Mouse (Mus musculus) lung, postnatal 25 days (tissue): ENCODE data around the gene Bmpr1b.
A peak's percentile ranks its signal among the peaks of the same experiment; 100 is the strongest.

Experiments
- DNase-seq: peaks from one replicate; pipeline ENCODE4 v3.0.0; 2022; ENCODE audit warnings: low spot score

The Bmpr1b gene

DNA sequence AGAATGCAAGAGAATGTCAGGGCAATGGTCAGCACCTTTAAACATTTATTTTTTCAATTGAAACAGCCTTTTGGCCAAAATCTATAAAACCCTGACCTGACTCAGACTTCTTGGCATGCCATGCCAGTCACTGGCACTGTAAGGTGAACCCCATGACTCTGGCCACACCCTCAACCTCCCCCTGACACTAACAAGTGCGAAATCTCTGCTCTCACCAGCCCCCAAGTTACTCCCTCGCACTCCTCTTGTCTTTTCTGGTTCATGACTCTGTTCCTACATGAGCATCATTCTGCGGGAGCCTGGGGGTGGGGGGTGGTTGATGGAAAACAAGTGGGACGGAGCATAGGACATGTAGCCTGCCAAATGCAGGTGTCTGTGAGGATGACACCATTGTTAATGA lies 135.1 kb downstream of the Bmpr1b start:
- DNase-seq, result no peak

DNA sequence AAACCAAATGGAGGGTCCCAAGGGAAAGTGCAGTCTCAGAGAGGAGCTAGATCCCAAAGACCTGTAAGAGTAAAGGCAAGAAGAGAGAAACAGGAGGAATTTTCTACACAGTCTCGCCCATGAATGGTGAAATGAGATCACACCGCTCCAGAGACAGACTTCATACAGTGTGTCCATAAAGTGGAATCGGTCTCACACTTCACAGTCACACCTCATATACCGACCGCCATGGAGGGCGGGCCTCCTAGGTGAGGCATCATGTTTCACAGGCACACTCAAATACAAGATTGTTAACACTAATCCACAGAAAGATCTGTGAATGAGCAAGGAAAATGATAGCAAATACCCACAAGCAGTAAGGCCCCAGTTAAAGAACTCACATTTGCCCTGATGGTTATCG lies 149.5 kb downstream of the Bmpr1b start:
- DNase-seq, result no peak

DNA sequence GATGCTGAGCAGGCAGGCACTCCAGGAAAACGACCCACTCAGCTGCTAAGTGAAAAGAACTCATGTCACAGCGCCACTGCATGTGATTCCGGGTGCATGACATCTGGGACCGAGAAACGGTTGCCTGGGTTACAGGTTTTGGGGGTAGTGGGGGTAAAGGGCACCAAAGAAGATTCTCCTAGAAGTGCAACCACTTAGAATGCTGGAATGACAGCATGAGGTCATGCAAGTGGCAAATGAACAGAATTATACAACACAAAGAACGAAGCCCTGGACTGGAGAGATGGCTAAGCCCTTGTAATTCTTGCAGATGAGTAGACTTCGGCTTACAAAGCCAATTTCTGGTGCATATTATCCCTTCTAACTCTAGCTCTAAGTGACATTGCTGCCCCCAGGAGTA lies 184.7 kb downstream of the Bmpr1b start:
- DNase-seq, result no peak

DNA sequence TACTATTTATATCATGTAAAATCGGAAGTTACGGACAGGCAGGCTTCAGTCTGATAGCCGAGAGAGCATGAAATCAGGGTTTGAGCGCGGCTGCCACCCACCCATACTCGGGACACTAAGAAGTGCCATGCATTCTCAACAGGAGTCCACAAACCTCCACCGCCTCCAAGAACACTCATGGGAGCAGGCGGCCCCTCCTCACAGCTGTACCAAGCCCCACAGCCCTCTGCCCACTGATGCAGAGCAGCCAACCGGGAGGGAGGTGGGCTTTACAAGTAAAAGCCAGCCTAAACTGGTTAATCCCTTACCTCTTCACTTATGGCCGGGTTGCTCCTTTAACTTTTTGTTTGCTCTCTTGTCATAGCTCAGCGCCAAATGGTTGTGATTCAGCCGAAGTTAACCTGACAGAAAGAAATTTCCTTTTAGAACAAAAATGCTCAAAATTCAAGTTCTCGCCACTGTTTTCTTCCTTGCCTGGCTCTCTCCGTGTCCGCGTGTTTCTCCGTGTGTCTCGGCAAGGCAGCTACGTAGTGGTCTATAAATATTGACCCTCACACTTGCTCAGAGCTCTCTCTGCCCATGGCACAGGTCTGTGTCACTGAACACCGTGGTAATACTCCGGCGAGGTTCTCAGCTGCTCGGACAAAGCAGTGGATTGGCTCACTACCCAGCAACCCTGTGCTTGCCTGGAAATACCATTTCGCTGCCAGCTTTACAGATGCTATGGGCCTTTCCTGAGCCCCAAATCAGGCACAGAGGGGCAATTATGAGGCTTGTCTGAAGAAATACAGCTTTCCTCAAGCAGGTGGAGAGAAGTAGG lies 187.4 kb downstream of the Bmpr1b start:
- DNase-seq, result no peak

DNA sequence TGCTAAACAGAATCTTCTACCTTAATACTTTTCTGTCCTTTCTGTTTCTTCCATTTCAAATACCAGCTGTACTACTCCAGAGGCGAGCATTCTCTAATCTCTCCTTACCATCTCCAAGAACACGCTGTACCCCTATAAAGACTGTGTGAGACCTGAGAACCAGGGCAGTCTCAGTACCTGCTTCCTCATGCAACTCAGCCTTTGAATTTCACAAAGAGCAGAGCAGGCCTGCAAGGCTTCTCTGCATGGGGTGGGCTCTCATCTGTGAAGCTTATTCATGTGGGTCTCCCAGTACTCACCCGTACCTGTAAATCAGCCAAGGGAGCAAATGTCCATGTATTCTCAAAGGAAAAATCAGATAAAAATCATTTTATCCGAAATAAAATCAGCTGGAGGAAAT lies 203.0 kb downstream of the Bmpr1b start:
- DNase-seq, result no peak

DNA sequence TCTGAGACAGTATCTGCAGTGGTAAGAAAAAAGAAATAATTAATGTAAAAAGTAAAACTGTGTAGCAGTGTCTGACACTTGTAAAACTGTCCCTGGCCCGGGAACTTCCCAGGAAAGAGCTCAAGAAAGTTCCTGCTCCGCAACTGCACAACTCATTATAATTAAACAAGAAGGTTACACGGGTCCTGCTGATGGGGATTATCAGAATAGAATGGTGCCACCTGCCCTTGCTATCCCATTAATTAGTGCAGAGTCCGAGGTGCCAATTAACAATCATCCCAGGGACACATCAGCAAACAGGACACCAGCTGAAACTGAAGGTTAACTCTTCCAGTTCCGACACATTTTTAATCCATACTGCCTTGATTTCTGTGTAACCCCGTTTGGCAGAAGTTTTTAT lies 216.3 kb downstream of the Bmpr1b start:
- DNase-seq, result no peak

DNA sequence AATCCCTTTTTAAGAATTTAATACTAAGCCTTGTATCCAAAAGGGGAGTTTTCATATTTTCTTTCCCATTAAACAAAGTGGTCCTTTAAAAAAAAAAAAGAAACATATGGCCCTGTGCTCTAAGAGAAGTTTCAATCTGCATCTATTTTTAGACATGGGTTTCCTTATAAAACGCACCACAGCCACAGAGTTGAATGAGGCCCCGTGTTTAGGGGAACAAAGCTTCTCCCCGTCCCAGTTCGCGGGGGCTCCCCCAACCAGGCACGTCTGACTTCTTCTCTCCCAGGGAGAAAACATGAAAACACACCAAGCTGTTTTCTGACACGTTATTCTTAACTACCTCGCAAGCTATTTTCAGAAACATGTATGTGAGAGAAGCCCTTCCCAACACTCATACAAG lies 218.6 kb downstream of the Bmpr1b start:
- no peak for DNase-seq

DNA sequence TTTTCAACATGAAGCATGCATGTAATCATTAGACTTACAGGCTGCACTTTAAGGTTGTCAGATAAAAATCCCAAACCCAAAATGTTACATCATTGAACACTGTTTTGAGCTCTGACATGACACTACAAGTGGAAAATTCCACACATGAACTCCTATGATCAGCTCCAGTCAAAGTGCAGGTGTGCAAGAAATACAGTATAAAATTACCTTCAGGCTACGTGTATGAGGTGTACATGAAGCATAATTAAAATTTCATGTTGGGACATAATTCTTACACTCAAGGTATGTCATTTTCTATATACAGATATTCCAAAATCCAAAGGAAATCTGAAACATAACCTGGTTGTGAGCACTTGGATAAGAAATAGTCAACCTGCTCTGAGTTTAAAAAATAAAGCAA lies 220.7 kb downstream of the Bmpr1b start:
- no peak for DNase-seq

DNA sequence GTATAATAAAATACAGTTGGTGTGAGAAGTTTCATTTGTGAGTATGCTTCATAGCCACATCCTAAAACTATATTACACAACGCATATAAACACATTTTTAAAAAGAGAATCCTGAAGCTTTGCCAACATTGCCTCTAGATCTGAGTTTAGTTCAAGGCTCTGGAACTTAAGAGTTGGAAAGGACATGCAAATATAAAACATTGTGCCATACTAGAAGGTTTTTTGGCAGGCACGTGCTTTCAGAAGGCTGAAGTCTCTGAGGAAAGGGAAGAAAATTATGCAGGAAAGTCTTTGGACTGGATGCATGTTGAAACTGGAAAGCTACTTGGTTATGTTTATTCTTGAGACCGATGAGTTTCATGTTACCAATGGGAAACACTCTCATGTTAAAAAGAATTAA lies 221.1 kb downstream of the Bmpr1b start:
- no peak for DNase-seq

DNA sequence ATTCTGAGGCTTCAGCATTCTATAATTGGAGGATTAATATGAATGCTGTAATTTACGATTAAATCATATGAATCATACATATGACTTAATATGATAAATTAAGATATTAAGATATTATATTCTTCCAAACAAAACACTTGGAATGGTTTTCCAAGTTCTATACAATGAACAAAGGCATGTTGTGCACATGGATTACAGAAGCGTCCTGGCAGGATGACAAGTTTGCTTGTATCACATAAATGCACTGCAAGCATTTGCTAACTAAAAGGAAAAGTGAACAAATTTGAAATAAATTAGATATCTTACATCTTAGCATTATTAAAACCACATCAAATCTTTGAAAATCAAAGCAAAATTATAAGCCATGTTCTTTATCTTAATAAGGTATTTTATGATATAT lies 222.4 kb downstream of the Bmpr1b start:
- no peak for DNase-seq

DNA sequence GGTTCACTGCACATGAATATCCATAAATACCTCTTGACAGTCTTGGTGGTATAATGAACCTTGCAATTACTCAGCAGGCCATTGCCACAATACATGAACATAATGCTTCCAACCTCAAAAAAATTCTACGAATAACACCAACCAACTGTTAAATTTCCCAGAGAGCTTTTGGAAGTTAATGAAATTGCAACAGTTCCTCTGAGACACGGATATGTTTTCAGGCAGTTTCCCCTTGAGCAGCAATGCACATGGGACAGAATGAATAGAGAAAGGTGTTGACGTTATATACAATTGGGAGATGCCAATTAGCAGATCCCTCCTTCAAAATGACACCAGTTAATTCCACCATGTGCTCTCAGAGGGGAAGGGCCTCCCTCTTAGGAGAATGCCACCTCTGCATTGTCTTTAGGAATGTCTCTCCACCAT lies 225.9 kb downstream of the Bmpr1b start:
- no peak for DNase-seq

DNA sequence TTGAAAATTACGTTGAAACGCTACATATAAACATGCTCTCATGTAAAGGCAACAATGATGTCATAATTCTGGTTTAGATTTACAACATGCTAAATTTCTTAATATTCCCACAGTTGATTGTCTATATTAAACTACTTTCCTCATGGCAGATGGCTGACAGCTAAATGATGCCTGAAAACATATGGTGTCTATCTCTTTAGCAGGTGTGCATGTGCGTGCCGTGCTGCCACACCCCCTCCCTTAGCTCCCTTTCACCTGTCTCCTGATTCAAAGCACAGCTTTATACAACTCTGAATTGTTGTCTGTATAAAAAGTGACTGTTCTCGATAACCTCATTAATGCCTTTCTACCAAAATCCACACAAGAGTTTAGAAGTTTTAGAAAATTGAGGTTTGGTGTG lies 229.0 kb downstream of the Bmpr1b start:
- DNase-seq, result no peak

DNA sequence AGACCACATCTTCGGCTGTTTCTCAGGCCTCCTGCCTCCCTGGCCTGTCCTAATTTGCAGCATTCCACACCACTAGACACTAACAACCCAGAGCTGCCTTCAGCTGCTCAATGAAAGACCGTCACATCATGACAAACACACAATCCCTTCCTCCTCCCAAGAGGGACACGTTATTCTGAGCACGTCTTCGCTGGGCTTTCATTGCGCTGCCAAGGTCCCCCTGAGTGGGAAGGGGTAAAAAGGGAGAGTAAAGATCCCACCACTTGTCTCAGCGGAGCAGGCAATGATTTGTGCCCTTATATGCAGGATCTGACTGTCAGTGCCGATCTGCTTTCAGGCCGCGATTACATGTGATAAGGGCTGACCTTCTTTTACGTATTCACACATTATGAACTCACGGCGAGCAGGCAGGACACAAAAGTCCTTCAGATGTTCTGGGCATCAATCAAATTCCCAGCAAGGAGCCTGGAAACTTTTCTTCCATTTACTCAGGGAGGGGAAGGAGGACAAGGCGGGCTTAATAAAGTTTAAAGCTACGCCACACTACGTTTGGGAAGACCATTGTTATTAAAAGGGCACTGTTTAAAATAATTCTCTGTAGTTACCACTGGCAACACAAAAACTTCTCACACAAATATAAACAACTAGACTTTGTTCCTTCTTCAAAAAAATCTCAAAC lies 232.5 kb downstream of the Bmpr1b start:
- DNase-seq, result no peak

DNA sequence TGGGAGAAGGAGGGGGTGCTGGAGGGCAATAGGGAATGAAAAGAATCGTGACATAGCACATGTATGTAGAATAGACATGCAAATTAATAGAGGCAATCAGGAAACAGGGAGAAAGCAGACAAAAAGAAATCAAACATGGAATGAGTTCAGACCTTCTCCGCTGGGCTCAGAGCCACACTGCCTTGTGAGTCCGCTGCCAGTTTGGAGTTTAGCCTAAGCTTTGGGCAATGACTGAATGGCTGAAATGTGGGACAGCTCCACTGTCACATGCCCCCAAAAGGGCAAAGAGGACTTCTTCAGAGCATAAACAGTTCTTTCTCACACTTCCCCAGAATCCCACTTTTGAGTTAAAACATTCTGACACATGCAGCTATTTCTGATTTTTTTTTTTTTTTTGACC lies 236.3 kb downstream of the Bmpr1b start:
- DNase-seq, result peak; percentile 33

DNA sequence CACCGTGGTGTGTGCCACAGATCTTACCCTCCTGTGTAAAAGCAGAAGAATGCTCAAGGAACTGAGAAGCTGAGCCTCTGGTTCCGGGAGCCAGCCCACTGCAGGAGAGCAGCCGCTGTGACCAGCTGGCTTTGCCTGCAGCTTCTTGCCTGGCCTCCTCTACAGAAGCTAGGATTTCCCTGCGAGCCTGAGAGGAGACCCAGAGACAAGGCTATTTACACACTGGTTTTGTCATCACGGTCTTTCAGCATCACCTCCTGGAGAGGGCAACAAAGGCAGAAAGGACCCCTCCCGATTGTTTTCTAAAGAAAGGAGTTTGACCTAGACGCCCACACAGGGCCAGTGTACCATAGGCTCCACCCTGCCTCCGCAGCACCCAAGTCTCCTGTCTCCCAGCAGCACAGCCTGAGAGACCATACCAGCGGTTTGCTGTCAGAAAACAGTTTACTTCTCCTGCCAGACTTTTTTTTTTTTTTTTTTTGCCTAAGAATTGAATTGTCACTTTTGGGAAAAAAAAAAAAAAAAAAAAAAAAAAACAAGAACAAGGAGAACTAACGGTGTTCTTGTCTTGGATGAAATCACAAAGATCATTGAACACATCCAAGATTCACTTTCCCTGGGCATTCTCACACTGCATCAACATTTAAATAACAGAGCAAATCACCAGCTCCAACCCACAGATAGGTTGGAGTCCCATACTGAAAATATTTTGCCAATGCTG lies 237.7 kb downstream of the Bmpr1b start:
- peak; percentile 4 for DNase-seq

DNA sequence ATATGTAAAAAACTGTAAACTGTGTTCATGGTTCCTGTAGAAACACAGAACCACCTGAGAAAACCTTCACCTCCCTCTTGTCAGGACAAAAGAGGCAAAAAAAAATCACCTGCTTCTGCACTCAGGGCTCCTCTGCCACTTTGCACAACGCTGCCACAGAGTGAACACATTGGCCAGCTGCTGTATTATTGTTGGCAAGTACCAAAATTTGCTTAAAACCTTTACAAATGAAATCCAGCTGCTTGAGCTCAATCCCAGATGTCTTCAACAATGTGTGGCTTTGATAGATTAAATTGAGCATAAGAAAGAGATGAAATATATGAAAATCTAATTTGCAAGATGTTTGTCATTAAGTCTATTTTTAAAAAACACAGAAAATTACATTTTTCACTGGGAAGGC lies 245.8 kb downstream of the Bmpr1b start:
- DNase-seq, result no peak

DNA sequence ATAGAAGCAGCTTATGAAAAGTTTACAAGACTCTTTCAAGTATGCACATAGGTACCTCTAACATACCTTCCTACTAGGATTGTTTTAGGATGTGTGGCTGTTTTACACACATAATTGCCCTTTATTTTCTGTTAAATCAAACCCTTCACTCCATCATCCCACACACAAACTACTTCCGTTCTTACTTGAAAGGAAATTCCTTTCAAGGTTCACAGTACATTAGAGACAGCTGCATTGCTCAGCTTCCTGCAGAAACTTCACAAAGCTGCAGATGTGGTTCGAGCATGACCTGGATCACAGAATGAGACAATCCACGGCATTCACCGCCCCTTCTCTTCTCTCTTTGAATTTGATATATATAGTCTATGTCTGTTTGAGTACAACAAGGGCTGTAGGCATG lies 248.1 kb downstream of the Bmpr1b start:
- no peak for DNase-seq

DNA sequence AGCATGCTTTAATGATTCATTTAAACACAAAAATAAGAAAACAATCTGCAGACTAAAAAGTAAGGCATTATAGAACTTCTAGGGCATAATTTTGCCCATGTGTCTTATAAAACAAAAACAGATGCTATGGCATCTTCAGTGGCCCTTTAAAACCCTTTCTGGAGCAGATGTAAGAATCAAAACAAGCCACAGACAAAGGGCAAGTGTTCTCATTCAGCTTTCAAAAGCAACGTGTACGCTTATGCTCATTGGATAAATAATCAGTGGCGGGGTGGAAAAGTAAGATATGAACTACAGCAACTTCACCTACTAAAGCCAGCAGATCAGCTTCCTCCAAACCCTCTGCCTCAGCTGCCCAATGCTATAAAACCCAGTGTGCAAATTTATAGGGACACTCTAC lies 249.6 kb downstream of the Bmpr1b start:
- DNase-seq, result no peak

DNA sequence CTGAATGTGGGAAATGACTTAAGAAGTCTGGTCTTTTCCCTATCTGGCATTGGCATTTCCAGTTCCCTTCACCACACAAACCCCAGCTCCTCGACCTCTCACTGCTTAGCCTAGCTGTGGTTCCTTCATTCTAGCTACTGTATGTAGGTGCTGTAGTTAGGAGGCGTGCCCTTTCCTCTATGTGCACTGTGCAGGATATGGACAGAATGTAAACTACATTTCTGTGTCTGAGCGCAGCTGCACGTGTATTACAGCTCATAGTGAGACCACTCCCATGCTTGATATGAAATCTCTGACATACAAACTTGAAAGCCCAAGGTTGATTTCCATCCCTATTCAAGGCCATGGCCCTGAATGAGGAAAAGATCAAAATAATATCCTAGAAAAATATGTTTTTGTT lies 252.1 kb downstream of the Bmpr1b start:
- DNase-seq, result no peak

DNA sequence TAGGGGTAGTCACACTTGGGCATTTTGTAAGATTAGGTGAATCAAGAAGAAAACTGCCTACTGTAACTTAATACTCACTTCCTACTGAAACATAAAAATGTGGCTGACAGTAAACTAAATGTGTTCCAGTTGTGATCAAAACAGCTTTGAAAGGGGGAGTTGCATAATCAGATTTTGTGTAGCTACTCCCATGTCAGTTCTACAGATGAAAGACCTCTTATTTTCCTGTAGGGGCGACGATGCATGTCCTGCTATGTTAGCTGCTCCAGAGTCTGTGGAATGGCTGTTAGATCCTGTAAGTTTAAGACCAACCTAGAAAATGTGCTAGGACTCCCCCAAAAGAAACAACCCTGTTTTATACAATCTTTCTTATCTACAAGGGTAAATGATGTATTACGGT lies 253.2 kb downstream of the Bmpr1b start:
- DNase-seq, result no peak

DNA sequence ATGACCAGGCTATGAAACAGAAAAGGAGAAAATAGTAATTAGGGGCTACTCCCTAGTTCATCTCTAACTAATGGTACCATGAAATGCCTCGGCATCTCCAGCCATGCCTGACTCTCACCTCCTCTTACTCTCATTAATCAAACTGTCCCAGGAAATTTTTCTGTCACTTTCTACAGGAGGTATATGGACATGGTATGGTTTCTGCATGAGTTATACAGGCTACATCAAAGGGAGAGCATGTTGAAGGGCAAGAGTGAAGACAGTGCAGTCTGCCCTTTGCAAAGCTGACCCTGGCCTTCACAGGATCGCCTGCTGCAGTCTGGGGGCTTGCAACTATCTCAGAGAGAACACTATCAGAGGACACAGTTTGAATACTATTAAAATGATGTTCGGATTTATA lies 254.6 kb downstream of the Bmpr1b start:
- no peak for DNase-seq

DNA sequence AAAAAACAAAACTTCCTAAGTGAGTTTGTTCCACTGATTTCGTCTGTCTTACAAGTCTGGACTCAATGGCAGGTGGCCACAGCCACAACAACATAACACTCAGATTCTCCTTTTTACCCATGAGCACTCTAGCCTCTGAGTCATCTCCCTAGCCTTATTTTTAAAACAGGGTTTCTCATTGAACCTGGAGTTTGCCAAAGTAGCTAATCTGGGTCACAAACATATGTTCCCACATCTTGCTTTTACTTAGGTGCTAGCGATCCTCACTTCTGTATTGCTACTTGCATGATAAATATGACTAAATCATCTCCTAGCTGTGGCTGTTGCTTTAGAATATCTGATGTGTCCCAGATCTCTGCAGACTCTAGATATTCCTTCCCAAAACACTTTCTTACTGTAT lies 260.1 kb downstream of the Bmpr1b start:
- DNase-seq, result no peak
